Comparison of ENCODE assay signal across 26 mouse cellular contexts in genomic region chr4:47832905-47833304, GRCm38 (mm10).
DNase-seq lines count a peak whose midpoint lies in the region; ATAC-seq and TF ChIP-seq lines count a peak whose summit lies in the region.
"Had no signal": no experiment of that assay in that cellular context is flagged by ENCODE, and none has a peak within 500 bp of the region (broad histone marks: within the 10 kb centered on the region; RNA-seq: fewer than 3 reads in every experiment).

No protein-coding gene starts in this region.

- DNase-seq in kidney, adult 2 months: peak; percentile 4
- DNase-seq in kidney, postnatal 25 days: no peak
- DNase-seq in midbrain, embryonic 11.5 days (ENCODE audit: low spot score, missing footprints): peak; percentile 44
- DNase-seq in Muller cell, postnatal 12 days (ENCODE audit: inconsistent ontology term): no peak
- DNase-seq: adrenal gland, postnatal 10 days; adrenal gland, postnatal 36 days; cerebellum, adult 18-20 months; cerebellum, adult 9-10 months; cerebellum, postnatal 14 days; gastrocnemius, postnatal 25 days; heart, postnatal 14 days; heart, postnatal 4 days had no signal

- no peaks in the 10 kb centered on the region for H3K9me3 ChIP-seq in midbrain, embryonic 11.5 days (ENCODE audit: control insufficient read depth, low read length)
- no peaks in the 10 kb centered on the region for H3K9me3 ChIP-seq in midbrain, embryonic 13.5 days
- no peaks in the 10 kb centered on the region for H3K9me3 ChIP-seq in forebrain, embryonic 15.5 days
- H3K9me3 ChIP-seq: embryonic facial prominence, embryonic 12.5 days; embryonic facial prominence, embryonic 15.5 days; forebrain, embryonic 12.5 days; heart, embryonic 13.5 days had no signal

- ATAC-seq in midbrain, embryonic 11.5 days (ENCODE audit: low FRiP score): no peak
- ATAC-seq in midbrain, embryonic 13.5 days: no peak
- ATAC-seq in granulocyte monocyte progenitor cell, adult 5-6 weeks (replicated peaks; ENCODE audit: poor library complexity, severe bottlenecking): peak; percentile 82
- ATAC-seq in forebrain, embryonic 15.5 days (replicated peaks): no peak
- ATAC-seq: CD4-positive, CD25-positive, alpha-beta regulatory T cell, adult 4 months; forebrain, embryonic 16.5 days; hindbrain, postnatal 0 days; inflammation-experienced regulatory T-cells, adult 6 months; intestine, embryonic 16.5 days; Patski had no signal

- no peaks in the 10 kb centered on the region; the same call in 1 of the 2 replicates for H3K27me3 ChIP-seq in kidney, adult 2 months (replicated peaks; ENCODE audit: control insufficient read depth, insufficient read depth, low read length)
- H3K27me3 ChIP-seq in midbrain, embryonic 11.5 days (ENCODE audit: control insufficient read depth, insufficient read depth, low read length): no peaks in the 10 kb centered on the region
- H3K27me3 ChIP-seq in midbrain, embryonic 13.5 days: no peaks in the 10 kb centered on the region
- H3K27me3 ChIP-seq in forebrain, embryonic 15.5 days: no peaks in the 10 kb centered on the region
- H3K27me3 ChIP-seq: embryonic facial prominence, embryonic 12.5 days; embryonic facial prominence, embryonic 15.5 days; forebrain, embryonic 12.5 days; heart, embryonic 13.5 days had no signal

- H3K36me3 ChIP-seq in kidney, adult 2 months (ENCODE audit: control insufficient read depth, insufficient read depth, low read length): no peaks in the 10 kb centered on the region
- no peaks in the 10 kb centered on the region for H3K36me3 ChIP-seq in midbrain, embryonic 11.5 days (ENCODE audit: control insufficient read depth, insufficient read depth, low read length)
- no peaks in the 10 kb centered on the region for H3K36me3 ChIP-seq in midbrain, embryonic 13.5 days
- no peaks in the 10 kb centered on the region for H3K36me3 ChIP-seq in forebrain, embryonic 15.5 days
- H3K36me3 ChIP-seq: embryonic facial prominence, embryonic 12.5 days; embryonic facial prominence, embryonic 15.5 days; forebrain, embryonic 12.5 days; heart, embryonic 13.5 days had no signal

- WGBS in kidney, adult 2 months: 49% methylated on average over 2 of the region's 2 CpGs
- 74% methylated on average over 2 of the region's 2 CpGs for WGBS in midbrain, embryonic 11.5 days
- WGBS in midbrain, embryonic 13.5 days: 83% methylated on average over 2 of the region's 2 CpGs
- 78% methylated on average over 2 of the region's 2 CpGs for WGBS in forebrain, embryonic 15.5 days

- no peak overlapping the region for H3K9ac ChIP-seq in midbrain, embryonic 11.5 days (ENCODE audit: low read length)
- no peak overlapping the region for H3K9ac ChIP-seq in midbrain, embryonic 13.5 days (replicated peaks)
- H3K9ac ChIP-seq in forebrain, embryonic 15.5 days (replicated peaks): no peak overlapping the region
- H3K9ac ChIP-seq: embryonic facial prominence, embryonic 12.5 days; embryonic facial prominence, embryonic 15.5 days; forebrain, embryonic 12.5 days; heart, embryonic 13.5 days; hindbrain, embryonic 14.5 days had no signal

- H3K4me3 ChIP-seq in kidney, adult 2 months (ENCODE audit: insufficient read depth, low read depth, low read length): no peak overlapping the region
- H3K4me3 ChIP-seq in midbrain, embryonic 11.5 days (ENCODE audit: low read depth, low read length): no peak overlapping the region
- no peak overlapping the region for H3K4me3 ChIP-seq in midbrain, embryonic 13.5 days (replicated peaks)
- H3K4me3 ChIP-seq in forebrain, embryonic 15.5 days: no peak overlapping the region
- H3K4me3 ChIP-seq: embryonic facial prominence, embryonic 12.5 days; embryonic facial prominence, embryonic 15.5 days; forebrain, embryonic 12.5 days; heart, embryonic 13.5 days had no signal

- no peak overlapping the region for H3K4me2 ChIP-seq in midbrain, embryonic 11.5 days
- H3K4me2 ChIP-seq in midbrain, embryonic 13.5 days (replicated peaks): no peak overlapping the region
- no peak overlapping the region for H3K4me2 ChIP-seq in forebrain, embryonic 15.5 days (replicated peaks)
- H3K4me2 ChIP-seq: embryonic facial prominence, embryonic 12.5 days; embryonic facial prominence, embryonic 15.5 days; forebrain, embryonic 12.5 days; heart, embryonic 13.5 days; hindbrain, embryonic 14.5 days had no signal

- H3K4me1 ChIP-seq in kidney, adult 2 months (ENCODE audit: control insufficient read depth, insufficient read depth, low read length): no peaks in the 10 kb centered on the region
- H3K4me1 ChIP-seq in midbrain, embryonic 11.5 days (ENCODE audit: control insufficient read depth, insufficient read depth, low read length): no peaks in the 10 kb centered on the region
- no peaks in the 10 kb centered on the region for H3K4me1 ChIP-seq in midbrain, embryonic 13.5 days (replicated peaks)
- no peaks in the 10 kb centered on the region for H3K4me1 ChIP-seq in forebrain, embryonic 15.5 days
- H3K4me1 ChIP-seq: embryonic facial prominence, embryonic 12.5 days; embryonic facial prominence, embryonic 15.5 days; forebrain, embryonic 12.5 days; heart, embryonic 13.5 days had no signal

- no peak for TF ChIP-seq POLR2A in kidney, adult 2 months (IDR thresholded peaks at IDR 0.05; ENCODE audit: low read depth, low read length)

- TF ChIP-seq CTCF in kidney, adult 2 months (conservative IDR thresholded peaks at IDR 0.05; ENCODE audit: insufficient read depth, insufficient read length, low read depth, low read length): no peak

- H3K27ac ChIP-seq in kidney, adult 2 months (ENCODE audit: insufficient read depth, low read depth, low read length): no peak overlapping the region
- no peak overlapping the region for H3K27ac ChIP-seq in midbrain, embryonic 11.5 days (ENCODE audit: low read depth, low read length)
- no peak overlapping the region for H3K27ac ChIP-seq in midbrain, embryonic 13.5 days
- no peak overlapping the region for H3K27ac ChIP-seq in forebrain, embryonic 15.5 days (replicated peaks)
- H3K27ac ChIP-seq: embryonic facial prominence, embryonic 12.5 days; embryonic facial prominence, embryonic 15.5 days; forebrain, embryonic 12.5 days; heart, embryonic 13.5 days; hindbrain, embryonic 14.5 days; hindbrain, postnatal 0 days had no signal

Comparison
In these comparisons a context has a peak if more than half of its experiments do, and no peak if none do; other contexts are left out.
1. DNase-seq: peak in kidney, adult 2 months (single experiment) and midbrain, embryonic 11.5 days (single experiment); none in kidney, postnatal 25 days (0 of 2) and Muller cell, postnatal 12 days (single experiment).